Mouse (Mus musculus): Measurements from ENCODE around the gene Fastkd1. TPM values are rescaled to one million over a fixed set of nuclear protein-coding genes. Genes with fewer than 3 reads are reported as not detected.
"Not testable (repeated sequence)": the region's sequence is repeated elsewhere in the genome, so short reads cannot be mapped to it uniquely, and the experiment has no call there.

Fastkd1 gene
- total and polyA plus RNA-seq, 2 experiments from 2014 or later = 18.9 to 22.5 TPM

DNA sequence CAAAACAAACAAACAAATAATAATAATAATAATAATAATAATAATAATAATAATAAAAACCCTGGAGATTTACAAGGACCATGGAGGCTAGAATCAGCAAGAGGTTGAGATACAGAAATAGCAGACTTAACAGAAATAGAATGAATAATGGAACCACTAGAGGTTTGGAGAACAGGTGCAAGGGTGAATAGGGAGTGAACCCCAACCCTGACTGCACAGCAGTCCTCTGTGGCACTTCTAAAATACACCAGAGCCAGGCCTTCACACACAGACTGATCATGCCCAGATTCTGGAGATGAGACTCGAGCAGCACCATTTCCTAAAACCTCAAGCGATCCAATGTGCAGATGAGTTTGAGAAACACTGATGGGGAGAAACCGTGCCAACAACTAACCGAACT lies 31.4 kb downstream of the Fastkd1 start:
- TF ChIP-seq CTCF (IDR thresholded peaks at IDR 0.05; ENCODE audit: low read depth) (no peak), EP300 (IDR thresholded peaks at IDR 0.05; ENCODE audit: low read depth) (no peak)
- ATAC-seq (ENCODE audit: insufficient read depth, low read depth) = no peak
- no peak overlapping the region for H3K9ac ChIP-seq (replicated peaks; ENCODE audit: low read depth, low read length)

GRCm38 (mm10) chr2:69679990-69680389 lies 33.3 kb downstream of the Fastkd1 start:
- H3K27ac ChIP-seq (ENCODE audit: low read depth) = no peak overlapping the region
- H3K9ac ChIP-seq (replicated peaks; ENCODE audit: low read depth, low read length) = no peak overlapping the region
- no peak overlapping the region for H3K4me2 ChIP-seq (ENCODE audit: low read depth, low read length)
- ATAC-seq (ENCODE audit: insufficient read depth, low read depth) (no peak), DNase-seq (ENCODE audit: low spot score) (no peak)
- H3K27me3 ChIP-seq (ENCODE audit: control insufficient read depth, insufficient read depth, low read length) = no peaks in the 10 kb centered on the region
- no peaks in the 10 kb centered on the region for H3K4me1 ChIP-seq (ENCODE audit: control insufficient read depth, insufficient read depth)
- 59% methylated on average over 6 of the region's 6 CpGs for WGBS
- H3K36me3 ChIP-seq (replicated peaks; ENCODE audit: control insufficient read depth, insufficient read depth, low read length) = peaks cover 42% of the 10 kb centered on the region
- H3K4me3 ChIP-seq (ENCODE audit: low read depth, low read length) = no peak overlapping the region
- no peaks in the 10 kb centered on the region for H3K9me3 ChIP-seq (replicated peaks; ENCODE audit: control insufficient read depth, low read length)
- TF ChIP-seq EP300 (IDR thresholded peaks at IDR 0.05; ENCODE audit: low read depth) = no peak
- no peak for TF ChIP-seq CTCF (IDR thresholded peaks at IDR 0.05; ENCODE audit: low read depth)

More for the DNA sequence above, 31.4 kb downstream of the Fastkd1 start:
- Histone ChIP-seq H3K27ac (ENCODE audit: low read depth) (no peak overlapping the region), H3K4me1 (ENCODE audit: control insufficient read depth, insufficient read depth) (no peaks in the 10 kb centered on the region), H3K9me3 (replicated peaks; ENCODE audit: control insufficient read depth, low read length) (no peaks in the 10 kb centered on the region), H3K27me3 (ENCODE audit: control insufficient read depth, insufficient read depth, low read length) (no peaks in the 10 kb centered on the region), H3K4me2 (ENCODE audit: low read depth, low read length) (no peak overlapping the region), H3K36me3 (replicated peaks; ENCODE audit: control insufficient read depth, insufficient read depth, low read length) (peaks cover 42% of the 10 kb centered on the region), H3K4me3 (ENCODE audit: low read depth, low read length) (no peak overlapping the region)
- WGBS = 86% methylated on average over 4 of the region's 4 CpGs
- no peak for DNase-seq (ENCODE audit: low spot score)

GRCm38 (mm10) chr2:69677215-69677614 lies 36.1 kb downstream of the Fastkd1 start:
- WGBS = 89% methylated on average over 2 of the region's 2 CpGs

DNA sequence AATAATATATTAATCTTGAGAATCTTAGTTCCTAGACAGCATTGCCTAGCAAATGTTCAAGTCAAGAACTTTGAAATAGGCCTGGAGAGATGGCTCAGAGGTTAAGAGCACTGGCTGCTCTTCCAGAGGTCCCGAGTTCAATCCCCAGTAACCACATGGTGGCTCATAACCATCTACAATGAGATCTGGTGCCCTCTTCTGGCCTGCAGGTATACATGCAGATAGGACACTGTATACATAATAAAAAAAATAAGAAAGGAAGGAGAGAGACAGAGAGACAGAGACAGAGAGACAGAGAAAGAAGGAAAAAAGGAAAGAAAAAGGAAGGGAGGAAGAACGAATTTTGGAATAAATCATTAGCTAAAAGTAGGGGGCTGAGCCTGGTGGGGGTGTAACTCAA lies 36.6 kb downstream of the Fastkd1 start:
- 59% methylated on average over 2 of the region's 2 CpGs for WGBS
- Histone ChIP-seq H3K36me3 (replicated peaks; ENCODE audit: control insufficient read depth, insufficient read depth, low read length) (peaks cover 33% of the 10 kb centered on the region), H3K4me1 (ENCODE audit: control insufficient read depth, insufficient read depth) (no peaks in the 10 kb centered on the region), H3K4me3 (ENCODE audit: low read depth, low read length) (no peak overlapping the region), H3K9ac (replicated peaks; ENCODE audit: low read depth, low read length) (no peak overlapping the region), H3K9me3 (replicated peaks; ENCODE audit: control insufficient read depth, low read length) (no peaks in the 10 kb centered on the region), H3K27ac (ENCODE audit: low read depth) (no peak overlapping the region), H3K27me3 (ENCODE audit: control insufficient read depth, insufficient read depth, low read length) (no peaks in the 10 kb centered on the region), H3K4me2 (ENCODE audit: low read depth, low read length) (no peak overlapping the region)
- ATAC-seq (ENCODE audit: insufficient read depth, low read depth) = no peak
- no peak for DNase-seq (ENCODE audit: low spot score)
- TF ChIP-seq CTCF (IDR thresholded peaks at IDR 0.05; ENCODE audit: low read depth) (peak; percentile 47), EP300 (IDR thresholded peaks at IDR 0.05; ENCODE audit: low read depth) (no peak)

More at GRCm38 (mm10) chr2:69677215-69677614, 36.1 kb downstream of the Fastkd1 start:
- H3K9me3 ChIP-seq (replicated peaks; ENCODE audit: control insufficient read depth, low read length); DNase-seq (ENCODE audit: low spot score); H3K4me1 ChIP-seq (ENCODE audit: control insufficient read depth, insufficient read depth); H3K27me3 ChIP-seq (ENCODE audit: control insufficient read depth, insufficient read depth, low read length); ATAC-seq (ENCODE audit: insufficient read depth, low read depth); H3K4me3 ChIP-seq (ENCODE audit: low read depth, low read length); H3K9ac ChIP-seq (replicated peaks; ENCODE audit: low read depth, low read length); H3K4me2 ChIP-seq (ENCODE audit: low read depth, low read length); H3K27ac ChIP-seq (ENCODE audit: low read depth): not testable (repeated sequence)
- peaks cover 33% of the 10 kb centered on the region for H3K36me3 ChIP-seq (replicated peaks; ENCODE audit: control insufficient read depth, insufficient read depth, low read length)

DNA sequence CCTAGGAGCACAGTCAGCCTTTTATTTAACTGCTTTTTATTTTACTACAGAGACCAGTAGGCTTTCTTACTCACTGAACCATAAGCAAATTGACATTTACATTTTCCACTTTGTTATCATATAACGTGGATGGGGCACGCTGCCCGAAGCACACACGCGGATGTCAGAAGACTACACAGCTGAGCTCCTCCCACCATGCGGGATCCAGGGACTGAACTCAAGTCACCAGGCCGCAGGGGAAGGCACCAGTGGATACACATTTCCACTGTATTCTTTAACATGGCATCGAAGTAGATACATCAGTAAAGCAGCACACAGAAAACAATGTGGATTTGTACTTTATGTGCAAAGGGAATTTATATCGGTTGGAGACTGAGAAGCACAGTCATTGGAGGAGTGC lies 38.0 kb downstream of the Fastkd1 start:
- 89% methylated on average over 9 of the region's 9 CpGs for WGBS
- Histone ChIP-seq H3K4me1 (ENCODE audit: control insufficient read depth, insufficient read depth) (no peaks in the 10 kb centered on the region), H3K9ac (replicated peaks; ENCODE audit: low read depth, low read length) (no peak overlapping the region), H3K4me2 (ENCODE audit: low read depth, low read length) (no peak overlapping the region), H3K36me3 (replicated peaks; ENCODE audit: control insufficient read depth, insufficient read depth, low read length) (peaks cover 25% of the 10 kb centered on the region), H3K27ac (ENCODE audit: low read depth) (no peak overlapping the region), H3K9me3 (replicated peaks; ENCODE audit: control insufficient read depth, low read length) (no peaks in the 10 kb centered on the region), H3K27me3 (ENCODE audit: control insufficient read depth, insufficient read depth, low read length) (no peaks in the 10 kb centered on the region), H3K4me3 (ENCODE audit: low read depth, low read length) (no peak overlapping the region)
- no peak for ATAC-seq (ENCODE audit: insufficient read depth, low read depth)
- no peak for DNase-seq (ENCODE audit: low spot score)
- TF ChIP-seq CTCF (IDR thresholded peaks at IDR 0.05; ENCODE audit: low read depth) (no peak), EP300 (IDR thresholded peaks at IDR 0.05; ENCODE audit: low read depth) (no peak)

GRCm38 (mm10) chr2:69673723-69674122 lies 39.6 kb downstream of the Fastkd1 start:
- Histone ChIP-seq H3K9ac (replicated peaks; ENCODE audit: low read depth, low read length) (peak overlapping the region; percentile 72), H3K4me3 (ENCODE audit: low read depth, low read length) (peak overlapping the region; percentile 53), H3K4me2 (ENCODE audit: low read depth, low read length) (peak overlapping the region; percentile 67), H3K27me3 (ENCODE audit: control insufficient read depth, insufficient read depth, low read length) (no peaks in the 10 kb centered on the region), H3K27ac (ENCODE audit: low read depth) (peak overlapping the region; percentile 86; the same call in 1 of the 2 replicates), H3K36me3 (replicated peaks; ENCODE audit: control insufficient read depth, insufficient read depth, low read length) (peaks cover 16% of the 10 kb centered on the region), H3K4me1 (ENCODE audit: control insufficient read depth, insufficient read depth) (peaks cover 3% of the 10 kb centered on the region; the same call in 1 of the 2 replicates), H3K9me3 (replicated peaks; ENCODE audit: control insufficient read depth, low read length) (no peaks in the 10 kb centered on the region)
- 32% methylated on average over 5 of the region's 5 CpGs for WGBS
- TF ChIP-seq CTCF (IDR thresholded peaks at IDR 0.05; ENCODE audit: low read depth) = no peak
- TF ChIP-seq EP300 (IDR thresholded peaks at IDR 0.05; ENCODE audit: low read depth) = no peak
- DNase-seq (ENCODE audit: low spot score) (peak; percentile 20), ATAC-seq (ENCODE audit: insufficient read depth, low read depth) (no peak)

All from heart, postnatal 0 days (tissue).